Mouse (Mus musculus): ENCODE data around the gene Fer1l4.

Fer1l4 gene

DNA sequence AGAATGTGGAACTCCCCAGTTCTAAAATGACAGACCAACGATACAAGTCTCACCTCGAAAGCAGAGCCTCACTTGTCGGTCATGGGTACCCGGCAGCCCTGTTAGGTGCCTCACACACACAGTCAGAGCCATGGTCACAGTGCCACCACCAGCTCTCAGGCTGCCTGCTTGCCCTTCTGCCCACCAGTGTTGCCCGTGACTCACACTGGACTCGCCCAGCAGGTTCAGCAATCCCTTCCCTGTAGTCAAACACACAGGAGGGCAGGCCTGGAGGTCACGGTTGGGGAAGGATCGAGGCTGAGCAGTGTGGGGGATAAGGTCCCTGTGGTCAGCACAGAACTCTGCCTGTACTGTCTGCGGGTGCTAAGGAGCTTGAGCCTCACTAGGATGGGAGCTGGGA, at the start of gene Fer1l4:
Fer1l4 (minus strand) TSS at position 132 of the 400 bp plus-strand sequence.
- no peak for DNase-seq

GRCm38 (mm10) chr2:156091926-156092325, 39.2 kb upstream of the Fer1l4 start:
- DNase-seq: no peak

- no peak for DNase-seq
Observed at GRCm38 (mm10) chr2:156089799-156090198, 37.1 kb upstream of the Fer1l4 start.

GRCm38 (mm10) chr2:156087391-156088110, 34.8 kb upstream of the Fer1l4 start:
- no peak for DNase-seq

- no peak for DNase-seq
Observed at GRCm38 (mm10) chr2:156084541-156084940, 31.8 kb upstream of the Fer1l4 start.

DNA sequence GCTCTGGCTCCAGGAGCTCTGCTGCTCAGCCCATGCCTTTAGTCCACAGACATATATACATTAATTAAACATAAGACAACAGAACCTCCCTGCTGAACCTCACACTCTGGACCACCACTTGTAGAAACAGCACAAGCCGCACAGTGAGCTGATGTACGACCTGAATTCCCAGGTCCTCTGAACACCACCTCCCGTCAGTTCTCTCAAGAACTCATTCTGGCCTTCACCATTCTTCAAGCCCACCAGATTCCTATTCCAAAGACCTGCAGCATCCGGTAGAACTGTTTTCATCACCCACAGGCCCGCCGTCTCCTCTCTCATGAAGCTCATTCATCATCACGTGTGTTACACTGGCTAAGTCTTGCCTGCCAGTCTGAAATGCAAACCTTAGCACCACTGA, 27.6 kb upstream of the Fer1l4 start:
- DNase-seq: no peak

GRCm38 (mm10) chr2:156079674-156080073, 26.9 kb upstream of the Fer1l4 start:
- DNase-seq: no peak

DNA sequence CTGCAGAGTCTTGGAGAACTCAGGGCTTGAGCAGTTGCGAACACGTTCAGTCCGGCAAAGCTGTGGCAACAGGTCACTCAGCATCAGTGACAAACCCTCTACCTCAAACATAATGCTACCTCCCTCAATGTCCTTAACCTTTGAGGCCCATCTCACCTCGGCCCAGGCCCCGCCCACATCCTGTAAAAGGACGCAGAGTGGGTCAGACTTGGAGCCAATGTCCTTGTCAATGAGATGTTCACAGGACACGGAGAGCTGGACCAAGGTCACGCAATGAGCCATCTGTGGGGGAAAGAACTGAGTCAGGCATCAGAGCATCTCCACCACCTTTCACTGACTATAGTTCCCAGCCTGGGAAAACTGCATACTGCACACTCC, 26.4 kb upstream of the Fer1l4 start:
- no peak for DNase-seq

DNA sequence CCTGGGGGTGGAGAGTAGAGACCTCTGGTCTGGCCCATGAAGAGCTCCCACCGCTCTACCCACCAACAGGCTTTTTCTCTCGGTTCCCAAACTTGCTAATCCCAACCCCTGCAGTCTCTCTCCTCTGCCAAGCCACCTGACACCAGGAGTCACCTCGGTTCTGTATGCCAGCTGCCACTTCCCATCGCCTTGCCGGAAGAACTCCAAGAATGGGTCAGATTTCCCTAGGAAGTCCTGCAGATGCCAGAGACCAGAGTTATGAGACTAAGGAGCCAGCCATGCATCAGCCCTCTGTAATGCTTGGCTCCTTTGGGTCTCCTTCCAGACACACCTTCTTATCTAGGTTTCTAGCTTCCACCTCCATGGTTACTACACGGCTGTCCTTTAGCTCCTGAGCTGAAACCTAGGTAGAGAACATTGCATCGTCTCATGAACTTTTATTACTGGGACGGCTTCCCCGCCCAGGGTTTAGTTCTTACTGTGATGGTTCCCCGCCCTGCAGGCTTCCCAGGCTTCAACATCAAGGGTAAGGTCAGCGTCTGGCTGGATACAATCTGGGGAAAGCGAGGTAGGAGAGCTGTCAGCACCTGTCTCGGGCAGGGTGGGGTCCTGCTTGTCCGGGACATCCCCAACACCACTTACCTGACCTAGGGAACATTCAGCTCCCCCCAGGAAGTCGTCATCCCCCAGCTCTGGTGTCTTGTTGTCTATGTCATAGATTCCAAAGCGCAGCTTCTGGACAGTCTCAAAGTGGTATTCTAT, 25.9 kb upstream of the Fer1l4 start:
- DNase-seq: no peak

DNA sequence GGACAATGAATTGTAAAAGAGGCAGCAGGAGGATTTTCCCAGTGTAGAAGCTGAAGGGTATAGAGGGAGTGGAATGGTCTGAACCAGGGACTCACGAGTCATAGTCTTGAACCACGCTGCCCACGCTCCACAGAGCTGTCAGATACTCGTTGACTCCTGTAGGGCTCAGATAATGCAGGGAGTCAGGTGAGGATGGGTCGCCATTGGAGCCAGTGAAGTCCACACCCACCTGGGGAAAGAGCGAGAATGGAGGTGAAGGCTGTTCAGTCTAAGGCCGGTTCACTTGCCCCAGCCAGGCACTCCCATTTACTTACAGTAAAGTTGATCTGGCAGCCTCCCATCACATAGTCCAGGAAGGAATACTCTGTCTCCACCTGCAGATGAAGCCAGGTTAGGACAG, 24.7 kb upstream of the Fer1l4 start:
- no peak for DNase-seq

GRCm38 (mm10) chr2:156073725-156074124, 21.0 kb upstream of the Fer1l4 start:
- no peak for DNase-seq

DNA sequence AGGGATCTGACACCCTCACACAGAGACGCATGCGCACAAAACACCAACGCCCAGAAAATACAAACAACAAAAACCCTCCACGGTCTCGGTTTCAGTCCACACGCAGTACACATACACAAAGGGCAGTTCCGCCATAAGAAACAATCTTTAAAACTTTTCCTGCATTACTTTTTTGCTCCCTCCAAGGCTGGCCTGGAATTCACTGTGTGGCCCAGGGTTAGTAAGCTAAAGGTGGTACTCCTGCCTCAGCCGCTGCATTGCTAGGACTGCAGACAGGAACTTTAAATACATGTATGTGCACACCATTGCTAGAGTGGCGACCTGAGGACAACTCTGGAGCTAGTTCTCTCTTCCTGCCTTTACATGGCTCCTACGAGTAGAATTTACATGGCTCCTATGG, 18.5 kb upstream of the Fer1l4 start:
- DNase-seq: no peak

- DNase-seq: no peak
Observed at GRCm38 (mm10) chr2:156067916-156068315, 15.2 kb upstream of the Fer1l4 start.

GRCm38 (mm10) chr2:156066126-156066525, 13.4 kb upstream of the Fer1l4 start:
- no peak for DNase-seq

- peak; percentile 77 to 79 for DNase-seq
Observed at GRCm38 (mm10) chr2:156065099-156066041, 12.6 kb upstream of the Fer1l4 start, which contains the start of gene Spag4. Gene Spag4, plus strand, starts transcription at chr2:156065175.

DNA sequence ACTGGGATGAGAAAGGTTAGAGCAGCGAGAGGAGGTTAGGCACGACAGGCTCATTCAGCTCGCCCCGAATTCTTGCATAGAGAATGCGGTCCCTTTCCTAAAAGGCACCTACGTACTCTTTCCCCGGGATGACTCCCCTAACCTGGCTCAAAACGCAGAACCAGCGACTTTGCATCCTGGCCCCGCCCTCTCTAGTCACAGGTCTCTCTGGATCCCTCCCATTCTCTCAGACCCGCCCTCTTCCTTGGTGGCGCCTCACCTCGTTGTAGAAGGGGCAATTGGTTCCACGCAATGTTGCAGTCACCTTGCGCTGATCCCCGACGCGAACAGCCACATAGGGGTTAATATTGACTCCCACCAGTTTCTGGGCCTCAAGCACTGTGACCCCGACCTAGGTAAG, 4.8 kb downstream of the Fer1l4 start:
- peak; percentile 30 to 57 for DNase-seq

DNA sequence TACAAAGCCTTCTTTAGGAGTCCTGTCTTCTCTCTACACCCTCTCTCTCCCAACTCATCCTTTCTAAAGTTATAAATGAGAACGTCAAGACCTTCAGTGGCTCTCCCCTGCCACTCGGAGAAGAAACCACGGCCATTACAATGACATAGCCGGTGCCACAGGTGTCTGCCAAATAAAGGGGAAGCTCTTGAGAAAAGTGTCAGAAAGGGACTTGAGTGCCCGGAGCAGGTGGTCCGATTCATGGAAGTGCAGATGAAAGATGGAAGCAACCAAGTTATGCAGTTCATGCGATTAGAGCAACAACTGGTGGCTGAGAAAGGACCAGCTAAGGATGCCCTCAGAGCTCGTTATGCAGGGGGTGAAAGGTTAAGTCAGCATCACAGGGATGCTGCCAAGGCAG, 9.8 kb downstream of the Fer1l4 start:
- no peak for DNase-seq

GRCm38 (mm10) chr2:156039390-156039789, 13.4 kb downstream of the Fer1l4 start:
- no peak for DNase-seq

- no peak for DNase-seq
Observed at GRCm38 (mm10) chr2:156025482-156025881, 27.3 kb downstream of the Fer1l4 start.

- DNase-seq: no peak
Observed at GRCm38 (mm10) chr2:156021765-156022164, 31.0 kb downstream of the Fer1l4 start.

DNA sequence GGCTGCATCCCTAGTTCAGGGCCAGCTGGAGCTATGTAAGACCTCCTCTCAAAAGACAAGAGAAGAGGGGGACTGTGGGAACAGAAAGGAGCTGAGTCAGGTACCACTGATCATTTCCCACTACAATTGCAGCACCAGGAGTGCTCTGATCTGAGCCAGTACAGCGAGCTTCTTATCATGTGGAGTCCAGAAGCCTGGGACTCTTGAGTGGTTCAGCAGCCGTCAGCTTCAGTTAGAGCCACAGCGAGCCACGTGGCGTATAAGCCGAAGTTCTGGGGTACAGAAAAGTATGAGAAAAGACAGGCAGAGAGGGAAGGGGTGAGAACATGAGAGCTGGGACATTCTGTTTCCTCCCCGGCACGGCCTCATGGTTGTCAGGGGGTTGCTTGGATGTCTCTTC, 31.5 kb downstream of the Fer1l4 start:
- DNase-seq: no peak

GRCm38 (mm10) chr2:156018106-156018505, 34.6 kb downstream of the Fer1l4 start:
- DNase-seq: no peak

- DNase-seq: peak; percentile 99
Observed at GRCm38 (mm10) chr2:156007888-156008532, 44.7 kb downstream of the Fer1l4 start, which contains the start of the genes 6430550D23Rik and Ergic3. Gene 6430550D23Rik, minus strand, starts transcription at chr2:156007977. Gene Ergic3, plus strand, starts transcription at chr2:156008045.
